13 mouse cellular contexts compared by ENCODE assay signal in the genomic region with DNA sequence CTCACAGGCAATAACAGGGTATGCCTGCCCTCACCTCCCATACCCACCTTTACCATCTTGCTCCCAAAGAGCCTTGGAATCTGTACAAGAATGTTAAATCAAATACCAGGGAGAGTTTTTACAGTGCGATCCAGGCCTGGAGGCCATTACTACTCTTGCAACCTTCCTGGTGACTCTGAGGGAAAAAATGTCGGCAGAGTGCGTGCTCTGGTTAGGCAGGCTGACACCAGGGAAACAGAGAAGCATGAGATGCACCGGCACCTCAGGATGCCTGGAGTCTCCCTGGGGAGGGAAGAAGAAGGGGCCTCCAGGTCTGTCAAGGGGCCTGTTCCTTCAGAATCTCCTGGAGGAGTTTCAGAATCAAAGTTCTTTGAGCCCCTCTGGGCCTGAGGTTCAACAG.
"Had no signal": no experiment of that assay in that cellular context is flagged by ENCODE, and none has a peak within 500 bp of the region (broad histone marks: within the 10 kb centered on the region; RNA-seq: fewer than 3 reads in every experiment).

No protein-coding gene starts in this region.

- H3K4me1 ChIP-seq: kidney, embryonic 15.5 days; limb, embryonic 12.5 days; liver, embryonic 12.5 days; liver, embryonic 15.5 days had no signal

- DNase-seq: kidney, adult 11 months; kidney, postnatal 10 days; kidney, postnatal 4 days; lung, adult 2 months; midbrain, embryonic 14.5 days; thymus, adult 18-20 months; thymus, postnatal 36 days had no signal

- H3K27me3 ChIP-seq: kidney, embryonic 15.5 days; limb, embryonic 12.5 days; limb, embryonic 15.5 days; liver, embryonic 12.5 days; liver, embryonic 15.5 days had no signal

- H3K4me3 ChIP-seq: kidney, embryonic 15.5 days; limb, embryonic 12.5 days; limb, embryonic 15.5 days; liver, embryonic 12.5 days; liver, embryonic 15.5 days had no signal

- H3K9ac ChIP-seq: kidney, embryonic 15.5 days; limb, embryonic 12.5 days; limb, embryonic 15.5 days; liver, embryonic 12.5 days; liver, embryonic 15.5 days had no signal

- ATAC-seq: liver, embryonic 12.5 days had no signal

- H3K4me2 ChIP-seq: kidney, embryonic 15.5 days; limb, embryonic 12.5 days; limb, embryonic 15.5 days; liver, embryonic 12.5 days; liver, embryonic 15.5 days had no signal

- H3K36me3 ChIP-seq: kidney, embryonic 15.5 days; limb, embryonic 12.5 days; limb, embryonic 15.5 days; liver, embryonic 12.5 days; liver, embryonic 15.5 days had no signal

- H3K27ac ChIP-seq: kidney, embryonic 15.5 days; limb, embryonic 12.5 days; limb, embryonic 15.5 days; liver, embryonic 12.5 days; liver, embryonic 15.5 days; macrophage had no signal

- H3K9me3 ChIP-seq: kidney, embryonic 15.5 days; limb, embryonic 12.5 days; limb, embryonic 15.5 days; liver, embryonic 12.5 days; liver, embryonic 15.5 days had no signal
